Mouse (Mus musculus): ENCODE data around the gene Cpe. TPM values are rescaled to one million over a fixed set of nuclear protein-coding genes. Genes with fewer than 3 reads are reported as not detected.

The Cpe gene
- total RNA-seq, 1 experiment from 2014 or later, result 671 TPM

DNA sequence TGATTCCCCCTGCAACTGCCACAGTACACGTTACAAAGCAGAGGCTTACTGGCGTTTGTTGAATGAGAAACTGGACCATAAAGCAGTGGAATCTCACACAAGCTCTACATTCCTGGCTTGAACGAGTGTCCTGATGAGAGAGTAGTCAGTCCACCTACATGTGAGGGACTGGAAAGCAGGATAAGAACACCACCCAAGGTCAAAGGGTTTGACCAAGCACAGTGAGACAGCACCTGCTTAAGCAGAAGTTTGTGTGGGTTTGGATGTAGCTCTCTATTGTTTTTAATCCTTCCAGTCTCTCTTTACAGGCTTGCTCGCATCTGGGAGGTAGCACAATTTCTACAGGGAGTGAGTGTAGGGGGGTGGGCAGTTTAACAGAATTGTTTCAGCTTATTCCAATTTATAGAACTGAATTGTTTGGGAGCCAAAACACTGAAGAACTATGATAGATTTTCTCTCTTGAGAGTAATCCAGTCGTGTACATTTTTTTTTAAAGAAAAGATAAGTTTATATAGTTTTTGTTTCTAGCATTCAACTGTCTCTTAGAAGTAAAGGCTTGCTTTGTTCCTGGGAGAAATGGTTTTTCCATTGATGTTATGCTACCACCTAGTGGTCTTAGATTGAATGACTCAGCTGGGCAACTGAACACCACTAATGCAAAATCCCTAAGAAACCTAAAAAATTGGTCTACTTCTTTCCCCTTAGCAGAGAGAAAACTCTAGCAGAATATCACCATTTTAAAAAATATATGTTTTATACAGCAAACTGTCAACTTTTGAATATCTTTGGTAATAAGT lies 144.6 kb downstream of the Cpe start:
- DNase-seq, result no peak

DNA sequence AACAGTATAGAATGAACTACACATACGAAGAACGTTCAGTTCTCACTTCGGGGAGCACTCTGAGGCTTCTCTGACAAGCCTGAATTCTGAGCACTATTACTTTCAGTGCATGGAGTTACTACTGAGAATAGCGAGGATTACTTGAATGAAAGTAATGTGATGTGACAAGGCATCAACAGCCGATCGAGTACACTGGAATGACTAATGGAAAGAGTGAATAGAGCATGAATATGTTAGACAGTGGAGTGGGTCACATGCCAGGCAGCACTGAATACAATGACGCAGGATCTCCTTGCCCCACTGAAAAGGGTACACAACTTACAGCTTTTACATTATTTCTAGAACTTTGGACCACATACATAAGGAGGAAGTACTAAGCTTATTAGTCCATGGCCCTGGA lies 149.4 kb downstream of the Cpe start:
- DNase-seq, result no peak

Other genes with a start within 250 kb of the Cpe start
- 398 and 532 TPM in 2 replicates for gene Msmo1, start 40.7 kb upstream of the Cpe start, total RNA-seq (2021)
- gene Klhl2, start 157.0 kb upstream of the Cpe start, total RNA-seq (2021), result 88.0 and 88.5 TPM in 2 replicates